Mouse (Mus musculus): ENCODE measurements around the gene Mia.

GRCm38 (mm10) chr7:27178324-27179216 is 2.4 kb downstream of the Mia start, which contains the start of gene Rab4b:
- TF ChIP-seq BHLHE40 (IDR thresholded peaks at IDR 0.05; ENCODE audit: low read depth, low read length) (peak; percentile 12; the same call in 1 of the 2 replicates), E2F4 (IDR thresholded peaks at IDR 0.05; ENCODE audit: insufficient replicate concordance, low read depth, low read length) (0 out of 2 replicates have a peak, but pooled peaks have one; percentile 50), USF1 (IDR thresholded peaks at IDR 0.05; ENCODE audit: low read depth, low read length) (no peak), ZKSCAN1 (IDR thresholded peaks at IDR 0.05; ENCODE audit: borderline replicate concordance, low read depth, low read length) (no peak)
